Mouse (Mus musculus) retina, postnatal 7 days (tissue): ENCODE data around the gene Hs2st1.

Experiments used
- DNase-seq: peaks from one replicate; pipeline ENCODE4 v3.0.0-alpha.2; 2012; ENCODE audit warnings: low read depth, low spot score

Gene Hs2st1

DNA sequence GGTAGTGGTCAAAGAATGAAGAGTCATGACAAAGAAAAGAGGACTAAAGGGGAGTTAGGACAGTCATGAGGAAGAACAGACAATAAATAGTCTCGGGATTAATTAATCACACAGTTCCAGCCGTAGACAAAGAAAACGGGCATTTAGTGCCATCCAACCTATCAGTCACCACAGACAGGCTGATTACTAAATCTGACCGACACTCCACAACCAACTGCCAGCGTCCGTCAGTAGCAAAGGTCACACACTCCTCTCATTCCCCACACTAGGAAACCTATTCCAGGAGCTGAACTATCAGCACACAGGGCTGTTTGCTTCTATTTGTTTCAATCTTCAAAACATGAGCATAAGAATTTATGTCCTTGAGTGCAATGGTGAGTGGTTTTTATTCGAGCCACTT, 16.0 kb downstream of the Hs2st1 start:
- DNase-seq, result no peak

DNA sequence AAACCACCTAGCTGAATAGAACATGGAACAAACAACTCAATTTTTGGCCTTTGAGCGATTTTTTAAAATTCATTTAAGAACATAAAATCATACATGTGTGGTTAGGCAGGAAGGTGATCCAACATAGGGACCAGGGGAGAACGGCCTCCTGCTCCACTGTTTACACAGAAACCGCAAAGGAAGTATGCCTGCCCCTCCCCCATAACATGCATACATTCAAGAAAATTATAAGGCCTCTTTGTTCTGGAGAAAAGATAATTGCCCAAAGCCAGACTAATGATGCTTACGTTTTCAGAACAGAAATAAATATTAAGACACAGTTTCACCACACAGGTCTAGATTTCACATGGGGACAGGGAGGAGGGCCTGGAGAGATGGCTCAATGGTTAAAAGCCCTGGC, 18.6 kb downstream of the Hs2st1 start:
- DNase-seq, result no peak

DNA sequence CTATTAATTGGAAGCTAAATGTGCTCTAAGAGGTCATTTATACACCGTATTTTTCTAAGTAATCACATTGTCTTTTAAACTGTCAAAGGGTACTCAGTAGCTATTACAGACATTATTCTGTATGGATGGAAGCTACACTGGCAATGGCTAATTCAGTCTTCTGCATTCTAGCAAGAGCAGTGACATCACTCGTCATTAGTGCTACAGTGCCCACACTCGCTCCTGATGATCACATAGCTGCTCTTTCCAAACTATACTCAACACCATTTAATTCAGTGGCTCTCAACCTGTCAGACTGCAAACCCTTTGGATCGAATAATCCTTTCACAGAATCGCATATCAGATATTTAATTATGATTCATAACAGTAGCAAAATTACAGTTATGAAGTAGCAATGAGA, 19.3 kb downstream of the Hs2st1 start:
- no peak for DNase-seq

DNA sequence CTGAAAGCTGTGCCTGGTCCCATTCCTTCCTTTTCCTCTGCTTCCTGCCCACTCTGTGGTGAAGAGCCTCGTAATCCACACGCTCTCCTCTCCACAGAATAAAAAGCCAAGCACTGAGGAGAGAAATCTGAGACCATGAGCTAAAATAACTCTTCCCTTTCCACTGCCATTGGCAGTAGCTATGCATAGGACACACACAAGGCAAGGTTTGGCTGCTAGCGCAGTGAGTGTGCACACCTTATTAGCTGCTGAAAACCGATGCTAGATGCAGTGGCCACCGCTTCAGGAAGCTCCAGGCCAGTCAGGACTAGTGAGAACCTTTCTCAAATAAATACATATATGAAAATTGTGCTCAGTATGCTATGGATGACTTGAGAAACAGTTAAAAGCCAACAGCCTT, 19.9 kb downstream of the Hs2st1 start:
- DNase-seq, result no peak

DNA sequence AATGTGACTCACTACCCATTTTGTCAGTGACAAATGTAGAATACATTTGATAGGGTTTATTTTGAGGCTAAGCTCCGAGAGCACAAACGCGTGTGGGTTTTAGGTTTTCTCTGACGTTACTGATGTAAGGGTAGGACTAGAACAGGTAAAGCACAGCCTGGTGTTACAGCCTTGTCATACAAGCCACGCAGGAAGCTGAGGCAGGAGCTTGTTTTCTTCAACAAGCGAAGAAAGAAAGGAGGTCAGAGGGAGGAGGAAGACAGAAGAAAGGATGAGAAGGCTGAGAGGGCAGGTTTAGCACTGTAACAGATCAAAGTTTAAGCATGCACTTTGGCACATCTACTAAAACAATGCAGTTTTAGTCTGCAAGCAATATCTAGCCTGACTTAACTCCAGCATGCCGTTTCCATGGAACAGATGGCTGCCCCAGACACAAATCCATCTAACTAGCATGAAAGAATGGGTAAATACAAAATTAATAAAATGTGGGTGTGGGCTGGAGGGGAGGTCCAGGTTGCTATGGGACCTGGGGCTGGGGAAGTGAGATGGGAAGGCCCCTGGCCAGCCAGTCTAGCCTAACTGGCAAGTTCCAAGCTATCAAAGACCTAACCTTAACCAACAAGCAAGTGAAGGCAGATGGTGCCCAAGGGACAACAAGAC, 21.7 kb downstream of the Hs2st1 start:
- DNase-seq, result no peak

DNA sequence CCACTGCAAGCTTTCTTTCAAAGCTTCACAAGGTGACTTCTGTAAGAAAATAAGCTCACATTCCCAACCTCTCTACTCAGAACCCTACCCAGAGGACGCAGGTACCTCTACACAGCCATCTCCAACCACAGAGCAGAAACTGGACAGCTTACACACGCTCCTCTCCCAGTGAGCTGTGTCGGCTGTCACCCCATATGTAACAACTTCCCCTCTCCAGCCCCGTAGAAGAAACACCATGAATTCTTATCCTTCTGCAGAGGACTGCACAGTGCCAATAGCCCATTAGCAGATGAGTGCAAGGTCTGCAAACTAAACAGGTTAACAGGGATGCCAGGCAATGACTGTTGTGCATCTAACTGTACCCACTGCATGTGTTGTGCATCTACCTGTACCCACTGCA, 23.5 kb downstream of the Hs2st1 start:
- no peak for DNase-seq

DNA sequence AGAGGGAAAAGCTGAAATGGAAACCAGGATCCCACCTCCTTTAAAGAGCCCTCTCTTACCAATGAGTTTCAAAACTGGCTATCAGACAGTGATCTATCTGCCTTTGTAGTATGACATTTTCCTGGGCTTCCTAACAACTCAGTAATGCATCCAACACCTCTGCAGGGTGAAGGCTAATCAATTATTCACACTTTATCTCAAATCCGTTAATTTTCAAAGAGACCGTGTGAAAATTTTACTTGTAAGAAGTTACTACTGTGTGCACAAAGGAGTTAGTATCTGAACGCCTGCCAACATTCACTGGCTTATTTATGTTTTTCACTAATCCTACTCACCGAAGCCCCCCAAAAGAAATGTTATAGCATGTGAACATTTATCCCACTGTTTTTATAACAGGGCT, 24.1 kb downstream of the Hs2st1 start:
- DNase-seq, result no peak

DNA sequence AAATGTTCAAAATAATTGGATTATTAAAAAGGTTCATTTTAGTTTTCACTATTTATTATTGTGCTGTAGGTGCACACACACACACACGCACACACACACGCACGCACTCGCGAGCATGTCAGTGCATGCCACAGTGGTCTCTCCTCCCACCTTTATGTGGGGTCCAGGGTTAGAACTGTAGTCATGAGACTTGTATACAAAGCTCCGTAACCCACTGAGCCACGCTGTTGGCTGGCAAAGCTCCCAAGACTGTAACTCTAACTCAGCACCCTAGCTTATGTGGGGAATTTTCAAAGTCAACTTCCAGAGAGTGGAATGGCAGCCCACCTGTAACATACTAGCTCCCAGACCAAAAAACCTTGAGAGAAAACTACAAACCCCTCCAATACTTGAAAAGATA, 24.8 kb downstream of the Hs2st1 start:
- no peak for DNase-seq

DNA sequence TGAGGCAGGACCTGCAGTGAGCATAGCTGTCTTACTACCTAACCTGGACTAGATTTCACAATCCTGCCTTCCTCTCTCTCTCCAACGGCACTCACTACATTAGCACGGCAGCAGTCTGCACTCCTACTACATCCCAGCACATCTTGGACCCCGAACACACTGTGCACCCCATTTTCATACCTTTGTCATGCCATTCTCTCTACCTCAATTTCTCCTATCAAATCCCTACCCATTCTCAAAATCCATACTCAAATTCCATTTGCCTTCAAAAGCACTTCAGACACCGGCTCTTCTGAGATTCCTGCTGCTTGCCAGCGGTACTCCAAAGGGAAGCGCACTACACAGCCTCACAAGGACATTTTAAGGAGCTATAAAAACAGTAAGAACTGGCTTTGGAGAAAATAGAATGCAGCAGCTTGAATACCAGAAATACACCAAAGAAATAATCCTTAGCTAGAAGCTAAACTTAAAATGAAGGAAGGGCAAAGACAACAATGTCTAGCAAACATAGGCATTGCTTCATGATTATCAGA, 28.0 kb downstream of the Hs2st1 start:
- DNase-seq, result no peak

DNA sequence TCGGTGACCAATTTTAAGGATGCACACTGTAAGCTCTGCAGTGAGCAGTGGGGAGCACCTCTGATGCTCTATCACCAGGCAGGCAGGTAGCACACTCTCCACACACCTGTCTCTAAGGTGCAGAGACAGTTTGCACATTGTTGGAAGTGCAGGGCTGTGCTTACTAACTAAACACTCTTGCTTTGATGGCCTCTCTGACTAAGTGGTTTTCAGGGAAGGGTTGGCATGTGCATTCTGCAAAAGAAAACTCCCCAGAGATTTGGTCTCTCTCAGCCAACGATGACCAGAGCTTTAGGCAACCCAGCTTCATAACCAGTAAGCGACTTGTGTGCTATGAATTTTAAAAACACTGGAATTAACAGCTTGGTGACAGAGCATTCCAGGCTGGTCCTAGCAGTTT, 29.2 kb downstream of the Hs2st1 start:
- DNase-seq, result no peak

DNA sequence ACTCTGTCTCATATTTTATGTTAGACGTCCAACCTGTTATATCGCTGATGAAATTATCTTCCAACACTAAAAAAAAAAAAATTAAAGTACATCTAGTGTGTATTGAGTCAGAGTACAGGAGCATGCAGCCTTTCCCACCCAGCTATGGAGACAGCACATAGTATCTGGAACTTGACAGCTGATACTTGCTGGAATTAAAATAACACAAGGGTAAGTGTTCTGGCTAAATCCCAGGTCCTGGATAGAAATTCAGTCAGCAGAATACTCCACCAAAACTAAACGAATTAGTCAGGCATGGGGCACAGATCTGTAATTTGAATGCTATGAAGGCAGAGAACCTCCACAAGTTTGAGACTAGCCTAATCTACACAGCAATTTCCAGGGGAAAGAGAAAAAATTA, 30.9 kb downstream of the Hs2st1 start:
- no peak for DNase-seq

DNA sequence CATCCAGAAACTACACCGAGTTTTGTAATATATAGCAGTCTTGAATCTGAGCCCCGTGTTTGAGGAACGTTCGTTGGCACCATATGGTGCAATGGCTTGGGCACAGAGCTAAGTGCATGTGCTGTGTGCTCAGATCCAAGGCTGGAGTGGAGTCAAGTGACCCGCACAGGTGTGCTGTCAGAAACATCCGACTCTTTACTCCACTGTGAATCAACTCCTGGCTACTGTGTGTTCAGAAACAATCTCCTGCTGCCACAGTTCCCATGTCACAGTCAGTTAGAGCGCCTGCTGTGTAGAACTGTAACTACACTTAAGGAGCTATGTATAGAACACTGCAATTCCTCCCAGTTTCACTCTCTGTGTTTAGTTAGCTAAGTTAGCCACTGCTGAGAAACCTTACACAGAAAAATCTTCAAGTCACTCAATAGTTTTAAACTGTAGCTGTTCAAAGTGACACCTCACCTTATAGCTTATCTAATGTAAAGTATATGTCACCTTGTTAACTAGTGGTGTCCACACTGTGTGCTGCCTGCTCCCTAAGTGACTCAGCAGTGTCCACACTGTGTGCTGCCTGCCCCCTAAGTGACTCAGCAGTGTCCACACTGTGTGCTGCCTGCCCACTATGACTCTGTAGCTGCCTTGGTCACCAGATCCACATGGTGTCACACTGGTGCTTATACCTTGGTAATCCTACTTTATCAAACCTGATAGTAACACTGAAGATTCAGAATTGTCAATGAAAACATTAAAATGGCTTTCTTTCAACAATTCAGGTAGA, 32.7 kb downstream of the Hs2st1 start:
- no peak for DNase-seq

DNA sequence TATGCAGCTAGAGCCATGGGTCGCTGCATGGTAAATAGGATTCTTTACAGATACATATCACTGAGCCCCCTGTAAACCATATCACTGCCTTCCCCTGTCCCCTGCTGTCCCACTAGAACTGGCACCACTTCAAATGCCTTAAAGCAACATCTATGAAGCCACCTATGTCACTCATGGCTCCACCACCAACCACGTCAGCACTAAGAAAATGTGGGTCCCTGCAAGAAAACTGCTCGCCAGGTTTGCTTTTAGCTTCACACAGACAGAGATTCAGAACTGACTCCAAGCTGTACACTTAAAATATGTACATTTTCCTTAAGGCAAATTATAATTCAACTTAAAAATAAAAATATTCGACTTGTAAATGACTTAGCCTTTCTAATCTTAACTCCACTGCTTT, 34.9 kb downstream of the Hs2st1 start:
- DNase-seq, result no peak

DNA sequence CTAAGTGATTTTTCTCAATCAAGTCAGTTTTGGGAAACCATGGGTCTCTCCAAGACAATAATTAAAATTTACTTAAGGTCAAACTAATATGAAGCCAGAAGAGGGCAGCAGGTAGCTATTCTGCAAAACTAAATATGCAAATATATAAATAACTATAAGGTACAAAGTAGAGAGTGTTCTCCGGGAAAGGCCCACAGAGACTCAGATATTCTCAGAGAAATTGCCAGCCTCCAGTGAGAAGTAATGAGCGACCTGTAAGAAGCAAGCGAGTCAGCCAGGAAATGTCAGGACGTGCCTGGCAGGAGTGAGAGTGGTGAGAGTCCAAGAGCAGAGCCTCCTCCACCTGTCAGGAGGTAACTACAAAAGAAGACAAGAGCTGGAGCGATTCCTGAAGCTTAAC, 39.0 kb downstream of the Hs2st1 start:
- no peak for DNase-seq

DNA sequence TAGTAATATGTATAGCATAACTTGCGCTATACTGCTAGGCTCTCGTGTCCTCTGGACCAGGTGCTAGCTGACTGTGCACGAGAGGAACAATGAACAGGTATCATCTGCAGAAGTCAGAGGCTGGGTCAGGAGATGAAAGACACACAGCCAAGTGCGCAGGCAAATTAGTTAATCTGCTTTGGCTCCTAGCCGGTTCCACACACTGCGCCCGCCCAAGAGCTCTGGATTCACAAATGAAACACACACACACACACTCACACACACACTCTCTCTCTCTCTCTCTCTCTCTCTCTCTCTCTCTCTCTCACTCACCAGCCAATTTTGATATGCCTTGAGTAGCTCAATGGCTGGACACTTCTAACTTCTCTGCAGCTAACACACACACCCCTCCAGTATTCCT, 42.1 kb downstream of the Hs2st1 start:
- no peak for DNase-seq

DNA sequence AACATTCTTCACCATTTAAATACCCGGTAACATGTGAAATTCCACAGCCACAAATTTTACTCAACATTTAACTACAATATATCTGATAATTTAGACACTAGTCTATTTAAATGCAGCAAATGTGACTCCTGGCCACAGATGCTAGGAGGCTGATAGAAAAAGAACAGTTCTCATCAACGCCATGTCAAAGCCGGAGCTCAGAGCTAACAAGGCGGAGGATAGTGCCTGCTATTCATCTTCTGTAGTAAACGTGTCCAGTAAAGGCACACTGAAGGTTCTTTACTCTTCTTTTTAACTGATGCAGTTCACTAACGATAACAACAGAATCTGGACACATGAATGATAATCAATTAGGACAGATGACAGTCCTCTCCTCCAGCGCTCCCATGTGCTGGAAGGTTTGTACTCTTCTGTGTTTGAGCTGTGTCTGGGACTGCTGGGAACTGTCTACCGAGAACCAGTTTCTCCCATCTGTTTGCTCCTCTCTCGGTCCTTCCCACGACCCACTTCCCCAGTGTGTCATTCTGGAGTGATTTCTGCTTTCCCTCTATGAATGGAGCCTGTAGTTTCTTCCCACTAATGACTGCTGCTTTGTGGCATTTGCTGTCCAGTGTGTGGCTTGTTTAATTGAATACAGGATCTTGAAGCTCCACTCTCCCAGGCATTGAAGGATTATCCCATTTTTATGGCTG, 50.3 kb downstream of the Hs2st1 start:
- DNase-seq, result no peak

DNA sequence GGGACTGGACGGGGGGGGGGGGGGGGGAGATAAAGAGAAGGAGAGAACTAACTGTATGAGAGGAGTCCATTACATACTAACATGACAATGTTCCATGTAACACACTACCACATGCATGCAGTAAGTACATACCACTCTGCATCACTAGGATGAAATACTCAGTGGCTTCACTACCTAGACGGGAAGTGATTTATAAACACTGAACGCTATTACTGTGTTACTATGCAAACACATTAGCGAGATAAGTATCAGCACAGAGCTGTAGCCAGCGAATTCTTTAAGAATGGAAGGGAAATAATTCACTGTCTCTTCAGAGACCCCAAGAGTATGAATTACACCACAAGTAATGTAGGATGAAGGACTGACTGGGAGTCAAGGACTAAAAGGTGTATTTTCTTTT, 51.1 kb downstream of the Hs2st1 start:
- DNase-seq, result no peak

DNA sequence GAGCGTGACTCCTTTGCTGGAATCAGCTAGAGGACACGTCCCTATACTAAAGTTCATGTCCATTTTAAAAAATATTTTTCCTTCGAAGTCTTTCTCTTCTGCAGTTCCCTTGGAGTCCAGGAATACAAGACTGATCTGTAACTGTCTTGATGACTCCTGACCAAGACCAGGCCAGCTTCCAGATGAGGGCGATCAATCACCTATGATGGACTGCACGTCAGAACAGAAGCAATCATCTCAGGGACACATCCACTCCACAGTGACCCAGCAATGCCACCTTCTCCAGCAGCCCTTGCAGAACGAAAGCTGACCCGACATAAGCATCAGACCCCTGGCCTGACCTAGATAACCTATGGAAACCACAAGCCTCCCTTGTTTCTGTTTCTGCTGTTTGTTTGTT, 54.7 kb downstream of the Hs2st1 start:
- no peak for DNase-seq

DNA sequence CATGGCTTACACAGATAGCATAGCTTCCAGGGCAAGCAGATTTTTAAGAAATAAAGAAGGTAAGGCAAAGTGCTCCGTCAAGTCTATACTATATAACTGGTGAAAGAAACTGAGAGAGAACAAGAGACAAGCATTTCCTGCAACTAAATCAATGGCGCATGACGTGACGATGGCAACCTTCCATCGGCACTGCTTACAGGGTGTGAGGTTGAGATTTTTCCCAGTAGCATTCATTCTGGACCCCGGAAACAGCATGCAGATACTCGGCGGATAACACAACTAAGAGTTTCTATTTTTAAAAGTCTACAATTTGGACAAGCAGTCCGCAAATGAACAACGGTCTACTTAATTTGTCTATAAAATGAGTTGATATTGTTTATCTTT, 55.9 kb downstream of the Hs2st1 start:
- DNase-seq, result no peak

DNA sequence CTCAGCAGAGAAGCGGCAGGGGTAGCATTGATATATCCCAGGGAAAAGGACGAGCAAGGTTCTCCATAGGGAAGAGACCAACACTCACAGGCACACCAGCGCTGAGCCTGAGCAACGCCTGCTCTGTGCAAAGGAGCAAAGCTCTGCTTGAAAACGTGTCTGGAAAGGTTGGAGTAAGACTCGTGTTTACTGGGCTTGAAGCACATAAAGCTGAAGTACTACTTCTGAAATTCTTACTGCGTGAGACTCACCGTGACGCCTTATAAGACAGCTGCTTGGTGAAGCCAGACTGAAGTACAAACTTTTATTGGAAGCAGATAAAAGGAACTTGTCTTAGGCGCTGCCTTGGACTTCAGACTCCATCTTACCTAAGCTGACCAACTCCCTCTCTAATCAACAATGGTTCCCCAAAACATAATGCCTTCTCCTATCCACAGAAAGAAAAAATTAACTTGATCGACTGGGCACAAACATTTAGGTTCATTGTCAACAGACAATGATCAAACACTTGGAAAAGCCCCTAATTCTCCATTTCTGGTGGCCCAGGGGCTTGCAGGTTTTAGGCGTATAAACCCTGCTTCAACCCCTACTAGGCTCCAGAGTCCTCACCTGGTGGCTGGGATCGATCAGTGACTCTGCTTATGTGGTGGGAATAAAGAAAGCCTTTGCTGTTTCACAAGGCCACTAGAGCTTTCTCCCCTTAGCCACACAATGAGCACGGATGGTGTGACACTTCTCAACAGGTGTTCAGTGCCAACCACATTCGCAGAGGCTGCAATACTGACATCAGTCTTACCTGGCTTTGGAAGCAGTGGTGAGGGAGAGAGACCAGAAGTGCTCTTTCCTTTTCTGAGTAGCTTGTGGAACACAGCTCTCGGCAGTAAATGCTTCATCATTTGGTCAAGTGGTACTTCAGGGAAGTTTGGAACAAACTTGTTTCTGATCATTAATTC, 56.5 kb downstream of the Hs2st1 start:
- DNase-seq, result no peak

DNA sequence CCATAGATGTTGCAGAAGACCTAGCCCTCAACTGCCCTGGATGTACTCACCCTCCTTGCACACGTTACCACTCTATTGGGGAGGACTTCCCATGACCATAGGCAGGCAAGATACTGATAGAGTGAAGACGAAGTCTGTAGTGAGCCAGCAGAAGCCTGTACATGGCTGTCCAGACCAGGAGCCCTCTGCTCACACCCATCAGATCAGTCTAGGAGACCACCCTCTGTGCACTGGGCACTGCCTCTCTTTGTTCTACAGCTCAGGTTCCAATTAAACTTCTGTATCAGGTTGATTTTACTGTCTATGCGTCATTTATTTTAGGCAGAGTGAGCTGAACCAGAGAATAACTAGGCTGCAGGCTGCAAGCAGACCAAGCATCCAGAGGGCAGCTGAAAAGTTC, 59.3 kb downstream of the Hs2st1 start:
- no peak for DNase-seq

DNA sequence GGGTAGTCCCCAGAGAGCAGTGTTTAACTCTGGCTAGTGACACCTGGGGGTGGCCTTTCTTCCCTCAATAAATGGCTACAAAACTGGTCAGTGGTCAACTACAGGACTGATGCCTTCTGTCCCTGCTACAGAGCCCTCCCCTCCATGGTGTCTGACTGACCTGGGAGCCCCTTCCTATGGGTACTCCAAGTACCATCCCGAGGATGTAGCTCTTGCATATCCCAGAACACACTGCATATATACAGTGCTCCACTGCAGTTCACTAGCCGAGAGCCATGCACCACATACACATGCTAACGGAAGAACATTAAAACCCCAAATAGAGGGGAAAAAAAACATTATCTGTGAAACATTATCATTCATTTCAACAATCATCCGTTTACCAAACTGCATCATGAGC, 61.6 kb downstream of the Hs2st1 start:
- no peak for DNase-seq
